Mouse (Mus musculus): ENCODE results near the gene Prss23.

Prss23 gene

DNA sequence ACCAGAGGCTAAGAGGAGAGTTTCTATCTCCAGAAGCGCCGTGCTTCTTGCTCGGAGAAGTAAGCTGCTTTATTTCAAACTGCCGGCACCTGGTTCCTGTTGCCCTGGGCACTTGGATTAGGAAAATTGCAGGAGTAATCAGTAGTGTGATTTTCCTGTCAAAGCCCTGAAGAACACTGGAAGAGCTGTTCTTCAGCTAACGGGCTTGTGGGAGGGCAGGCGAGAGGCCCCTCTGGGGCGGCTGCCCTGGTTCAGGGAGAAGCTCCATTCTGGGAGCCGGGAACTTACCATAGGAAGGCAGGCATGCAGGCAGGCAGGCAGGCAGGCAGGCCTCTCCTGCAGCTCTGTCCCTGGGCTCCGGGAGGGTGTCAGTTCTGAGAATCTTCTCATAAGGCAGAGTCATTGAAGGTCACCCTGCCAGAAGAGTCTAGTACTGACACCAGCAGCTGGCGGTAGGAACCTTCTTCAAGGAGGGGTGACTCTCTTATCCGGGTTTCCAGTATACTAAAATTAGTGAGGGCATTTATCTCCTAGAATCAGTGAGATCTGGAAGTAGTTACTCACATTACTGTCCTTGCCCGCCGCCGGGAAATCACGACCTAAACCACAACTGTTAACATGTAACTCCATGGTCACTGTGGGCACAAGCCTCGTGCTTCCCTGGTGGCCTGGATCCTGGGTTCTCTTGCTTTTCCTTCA is at the start of gene Prss23:
TSS of gene Prss23 (minus strand) at position 457 of the 699 bp plus-strand sequence.
- DNase-seq = no peak

DNA sequence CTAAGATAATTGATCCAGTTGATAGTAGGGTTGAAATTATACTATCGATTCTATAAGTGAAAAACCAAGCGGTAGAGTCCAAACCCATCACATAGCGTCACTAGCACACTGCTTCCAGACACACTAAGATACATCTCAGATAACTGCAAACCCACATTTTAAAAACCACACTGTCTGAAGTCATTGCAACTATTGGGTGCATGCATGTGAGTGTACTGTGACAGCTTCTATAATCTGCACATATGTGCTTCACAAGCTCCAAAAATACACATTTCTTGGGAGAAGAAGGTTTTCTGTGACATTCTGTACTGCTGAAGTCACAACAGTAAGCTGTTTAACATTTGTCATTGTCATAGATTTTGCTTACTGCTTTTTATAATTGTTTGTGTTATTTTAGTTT is 49.1 kb upstream of the Prss23 start:
- no peak for DNase-seq

- no peak for DNase-seq
These were observed 37.6 kb upstream of the Prss23 start for GRCm38 (mm10) chr7:89564569-89564968.

GRCm38 (mm10) chr7:89563501-89563900 is 36.5 kb upstream of the Prss23 start:
- no peak for DNase-seq

DNA sequence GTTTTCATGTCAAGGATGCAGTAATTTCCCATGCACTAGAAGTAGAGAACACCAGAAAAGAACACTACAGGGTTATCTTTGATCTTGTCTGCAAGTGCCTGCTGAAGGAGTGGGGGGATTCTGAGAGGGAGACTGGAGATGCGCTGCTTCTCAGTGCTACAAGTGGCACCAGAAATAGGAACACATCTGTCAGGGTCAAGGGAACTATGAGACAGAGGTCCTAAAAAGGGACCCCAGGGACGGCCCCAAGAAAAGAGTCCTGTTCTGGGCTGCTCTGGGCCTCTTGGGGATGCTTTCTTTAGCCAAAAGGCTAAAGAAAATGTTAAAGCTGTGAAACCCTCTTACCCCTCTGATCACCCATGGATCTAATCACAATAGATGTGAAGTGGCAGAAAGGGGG is 35.2 kb upstream of the Prss23 start:
- no peak for DNase-seq

- DNase-seq = no peak
These were observed 34.0 kb upstream of the Prss23 start for GRCm38 (mm10) chr7:89560939-89561338.

DNA sequence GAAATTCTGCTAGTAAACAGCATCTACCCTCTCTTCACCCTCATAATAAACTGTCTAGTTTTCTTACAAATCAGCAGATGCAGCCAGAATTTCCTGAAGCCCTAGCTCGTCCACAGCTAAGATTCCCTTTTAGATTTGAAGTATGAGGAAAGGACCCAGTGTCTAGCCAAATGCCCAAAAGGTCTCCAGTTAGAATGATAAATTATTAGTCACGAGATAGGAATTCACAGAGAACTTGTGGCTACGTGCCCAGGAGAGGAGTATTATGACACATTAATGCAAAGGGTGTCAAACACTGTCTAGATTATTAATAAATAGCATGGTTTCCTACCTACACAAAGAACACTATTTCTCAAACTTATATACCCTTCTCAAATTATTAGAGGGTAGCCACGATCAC is 32.6 kb upstream of the Prss23 start:
- no peak for DNase-seq

DNA sequence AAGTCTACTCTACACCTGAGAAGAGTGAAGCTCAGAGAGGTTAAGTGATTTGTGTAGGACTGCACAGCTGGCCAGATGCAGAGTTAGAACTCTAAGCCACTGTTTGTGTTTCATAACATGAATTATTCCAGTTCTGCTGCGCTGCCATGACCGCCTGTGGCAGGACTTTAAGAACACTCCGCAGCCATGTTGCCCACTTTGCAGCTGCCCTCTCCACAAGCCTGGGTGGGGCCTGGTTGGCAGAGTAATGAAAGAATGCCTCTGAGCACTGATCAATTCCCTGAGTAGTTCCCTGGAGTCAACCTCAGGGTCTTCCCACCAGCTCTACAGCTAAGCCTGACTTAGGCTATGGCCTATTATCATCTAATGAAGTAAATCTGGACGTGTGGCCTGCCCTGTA is 32.1 kb upstream of the Prss23 start:
- DNase-seq = no peak

GRCm38 (mm10) chr7:89558446-89559039 is 31.6 kb upstream of the Prss23 start:
- no peak for DNase-seq

- no peak for DNase-seq
These were observed 30.1 kb upstream of the Prss23 start for GRCm38 (mm10) chr7:89557056-89557455.

GRCm38 (mm10) chr7:89556652-89557051 is 29.7 kb upstream of the Prss23 start:
- DNase-seq = no peak

DNA sequence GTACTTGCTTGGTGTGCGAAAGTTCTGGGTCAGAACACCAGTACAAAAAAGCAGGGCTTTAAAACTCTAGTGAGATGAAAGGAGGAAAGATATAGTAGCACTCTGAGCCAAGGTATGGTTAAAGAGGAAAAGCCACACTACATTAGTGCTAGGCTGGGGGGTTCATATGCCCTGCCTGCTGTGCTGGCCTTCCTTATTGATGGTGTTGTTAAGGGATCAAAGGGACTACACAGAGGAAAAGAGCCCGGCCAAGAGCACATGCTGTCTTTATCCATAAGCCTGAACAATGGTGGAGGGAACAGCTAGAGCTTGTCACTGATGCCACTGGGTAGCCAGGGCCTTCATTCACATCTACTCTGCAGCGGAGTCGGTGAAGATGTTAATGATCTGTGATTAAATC is 28.2 kb upstream of the Prss23 start:
- DNase-seq = no peak

DNA sequence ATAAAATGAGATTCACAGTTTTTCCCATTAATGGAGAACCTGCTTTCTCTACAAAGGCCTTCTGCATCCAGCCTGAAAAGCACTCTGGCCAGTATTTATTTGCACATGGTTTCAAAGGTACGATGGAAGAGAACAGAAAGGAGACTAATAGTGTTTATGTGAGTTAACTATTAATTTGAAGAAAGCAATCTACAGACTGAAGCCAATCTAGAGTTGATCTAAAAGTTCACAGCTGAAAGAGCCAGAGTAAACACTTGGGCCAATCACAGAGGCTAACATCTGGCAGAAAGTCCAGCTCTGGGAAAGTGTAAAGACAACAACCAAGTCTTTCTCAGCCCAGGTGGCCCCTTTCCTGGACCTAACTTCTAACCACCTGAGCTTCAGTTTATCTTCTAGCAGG is 27.1 kb upstream of the Prss23 start:
- no peak for DNase-seq

DNA sequence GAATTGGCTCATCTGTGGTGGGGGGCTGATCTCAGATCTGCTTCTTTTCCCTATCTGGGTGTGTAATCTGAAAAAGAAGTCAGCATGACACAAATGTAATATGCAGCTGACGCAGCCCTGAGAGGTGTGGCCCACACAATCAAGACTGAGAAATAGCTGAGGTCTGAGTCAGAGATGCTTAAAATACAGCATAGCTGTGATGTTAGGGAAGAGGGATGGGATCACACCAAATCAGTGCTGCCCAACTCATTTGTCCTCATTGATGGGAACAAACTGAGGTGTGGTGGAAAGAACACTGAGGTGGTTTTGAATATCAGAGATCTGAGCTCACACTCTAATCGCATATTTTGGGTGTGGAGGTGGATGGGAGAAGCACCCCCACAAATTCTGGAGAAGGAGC is 14.0 kb upstream of the Prss23 start:
- no peak for DNase-seq

DNA sequence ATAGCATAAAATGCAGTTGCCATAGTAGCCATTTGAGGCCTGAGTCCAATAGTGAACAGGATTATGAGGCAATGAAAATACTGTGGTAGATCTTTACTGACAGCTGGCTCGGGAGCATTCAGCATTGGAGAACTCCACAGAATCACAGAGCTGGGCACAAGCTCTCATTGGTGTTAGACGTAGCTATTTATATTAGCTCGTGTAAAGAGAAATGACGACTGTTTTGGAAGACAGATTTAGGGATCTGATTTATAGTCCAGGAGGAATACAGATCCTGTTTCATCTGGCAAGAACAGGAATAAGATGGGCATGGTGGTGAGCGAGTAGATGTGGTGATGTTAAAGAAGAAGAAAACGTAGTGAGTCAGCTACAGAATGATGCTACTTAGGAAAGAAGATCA is 12.4 kb upstream of the Prss23 start:
- no peak for DNase-seq

DNA sequence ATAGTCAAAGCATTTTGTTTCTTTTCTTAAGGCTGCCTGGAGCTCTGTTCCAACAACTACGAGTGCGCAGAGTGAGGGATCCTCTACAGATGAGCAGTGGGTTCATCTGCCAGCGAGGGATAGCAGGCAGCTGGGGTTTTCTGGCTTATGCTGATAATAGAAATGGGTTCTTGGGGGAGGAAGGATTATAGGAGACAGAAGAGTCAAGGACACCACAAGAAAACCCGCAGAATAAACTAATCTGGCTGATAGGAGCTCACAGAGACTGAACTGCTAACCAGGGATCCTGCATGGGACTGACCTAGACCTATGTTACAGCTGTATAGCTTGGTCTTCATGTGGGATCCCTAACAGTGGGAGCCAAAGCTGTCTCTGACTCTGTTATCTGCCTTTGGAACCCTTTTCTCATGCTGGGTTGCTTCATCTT is 456 bp upstream of the Prss23 start:
- no peak for DNase-seq

- DNase-seq = no peak
These were observed 3.2 kb downstream of the Prss23 start for GRCm38 (mm10) chr7:89523816-89524215.

- DNase-seq = no peak
These were observed 4.8 kb downstream of the Prss23 start for GRCm38 (mm10) chr7:89522170-89522569.

DNA sequence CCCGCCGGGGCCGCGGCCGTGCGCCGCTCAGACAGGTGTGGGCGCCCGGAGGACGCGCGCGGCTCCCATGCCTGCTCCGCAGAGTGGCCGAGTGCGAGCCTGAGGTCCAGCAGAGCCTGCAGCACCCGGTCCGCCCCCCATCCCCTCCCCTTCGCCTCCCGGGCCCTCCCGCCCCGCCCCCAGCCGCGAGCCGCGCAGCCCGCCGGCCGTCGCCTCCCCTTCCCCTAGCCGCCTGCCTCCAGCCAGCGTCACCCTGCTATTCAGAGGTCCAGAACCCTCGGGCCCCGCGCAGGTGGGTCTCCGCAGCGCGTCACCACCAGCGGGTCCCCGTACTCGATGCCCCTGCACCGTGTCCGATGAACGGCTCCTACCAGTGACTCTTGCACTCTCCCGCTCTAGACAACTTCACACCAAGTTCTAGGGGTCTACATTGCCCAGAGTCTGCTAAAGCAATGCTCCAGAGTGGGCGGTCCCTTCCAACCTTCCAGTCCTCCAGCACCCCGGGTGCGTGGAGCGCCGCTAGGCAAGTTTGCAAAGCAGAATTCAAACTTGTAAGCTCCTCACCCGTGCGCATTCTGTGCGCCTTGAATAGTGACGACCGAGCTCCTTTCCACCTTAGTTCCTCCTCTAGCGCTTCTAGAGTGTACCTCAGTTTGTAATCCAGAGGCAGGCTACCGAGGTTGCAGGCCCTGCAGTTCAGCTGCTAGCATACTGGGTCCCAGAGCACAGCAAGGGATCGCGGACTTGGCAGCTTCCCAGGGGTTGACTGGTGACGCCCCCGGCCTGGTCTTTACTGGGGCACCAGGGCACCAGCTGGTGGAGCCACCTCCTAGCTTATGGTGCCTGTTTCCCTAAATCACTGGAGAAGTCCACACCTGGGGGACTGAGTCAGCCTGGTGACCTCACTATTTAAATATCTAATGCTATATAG is 9.3 kb downstream of the Prss23 start:
- no peak for DNase-seq

- no peak for DNase-seq
These were observed 10.2 kb downstream of the Prss23 start for GRCm38 (mm10) chr7:89516551-89517459.

- DNase-seq = no peak
These were observed 15.0 kb downstream of the Prss23 start for GRCm38 (mm10) chr7:89511921-89512514.

- DNase-seq = no peak
These were observed 18.3 kb downstream of the Prss23 start for GRCm38 (mm10) chr7:89508672-89509071.

All from thymus, adult 18-20 months (tissue).